Mouse (Mus musculus) urinary bladder, postnatal 14 days (tissue): Measurements from ENCODE around the gene Gm4756.
A peak's percentile ranks its signal among the peaks of the same experiment; 100 is the strongest.
"Not testable (repeated sequence)": the region's sequence is repeated elsewhere in the genome, so short reads cannot be mapped to it uniquely, and the experiment has no call there.

ENCODE experiments used
- DNase-seq: peaks from one replicate; pipeline ENCODE4 v3.0.0; 2021; ENCODE audit warnings: low spot score

The Gm4756 gene

GRCm38 (mm10) chr12:72649611-72650330 lies at the start of gene Gm4756:
Gm4756 (minus strand) TSS chr12:72649661.
- DNase-seq = no peak

- peak; percentile 14 for DNase-seq
These were observed 45.5 kb upstream of the Gm4756 start for GRCm38 (mm10) chr12:72694901-72695463.

- DNase-seq = no peak
These were observed 45.0 kb upstream of the Gm4756 start for GRCm38 (mm10) chr12:72694438-72694837.

- DNase-seq = peak; percentile 52
These were observed 44.4 kb upstream of the Gm4756 start for GRCm38 (mm10) chr12:72693895-72694294.

- not testable (repeated sequence) for DNase-seq
These were observed 38.8 kb upstream of the Gm4756 start for GRCm38 (mm10) chr12:72688281-72688680.

- not testable (repeated sequence) for DNase-seq
These were observed 38.3 kb upstream of the Gm4756 start for GRCm38 (mm10) chr12:72687741-72688140.

GRCm38 (mm10) chr12:72686566-72686965 lies 37.1 kb upstream of the Gm4756 start:
- DNase-seq = not testable (repeated sequence)

- DNase-seq = no peak
These were observed 34.2 kb upstream of the Gm4756 start for GRCm38 (mm10) chr12:72683612-72684011.

- DNase-seq = no peak
These were observed 33.2 kb upstream of the Gm4756 start for GRCm38 (mm10) chr12:72682511-72683282.

- DNase-seq = no peak
These were observed 32.5 kb upstream of the Gm4756 start for GRCm38 (mm10) chr12:72681919-72682318.

- DNase-seq = no peak
These were observed 30.2 kb upstream of the Gm4756 start for GRCm38 (mm10) chr12:72679635-72680034.

GRCm38 (mm10) chr12:72674820-72675219 lies 25.4 kb upstream of the Gm4756 start:
- DNase-seq = no peak

GRCm38 (mm10) chr12:72674079-72674797 lies 24.8 kb upstream of the Gm4756 start:
- no peak for DNase-seq

GRCm38 (mm10) chr12:72671516-72672135 lies 22.2 kb upstream of the Gm4756 start:
- DNase-seq = no peak

- DNase-seq = no peak
These were observed 21.5 kb upstream of the Gm4756 start for GRCm38 (mm10) chr12:72670921-72671320.

- DNase-seq = no peak
These were observed 18.5 kb upstream of the Gm4756 start for GRCm38 (mm10) chr12:72667868-72668469.

- DNase-seq = no peak
These were observed 16.6 kb upstream of the Gm4756 start for GRCm38 (mm10) chr12:72666015-72666414.

- DNase-seq = peak; percentile 90
These were observed 15.4 kb upstream of the Gm4756 start, which contains the start of gene Dhrs7 for GRCm38 (mm10) chr12:72664735-72665337. Dhrs7 (minus strand) TSS chr12:72664909.

- peak; percentile 74 for DNase-seq
These were observed 14.7 kb upstream of the Gm4756 start for GRCm38 (mm10) chr12:72664020-72664734.

- no peak for DNase-seq
These were observed 6.3 kb upstream of the Gm4756 start for GRCm38 (mm10) chr12:72655775-72656174.
